Mouse (Mus musculus): ENCODE measurements around the gene Tent2.

- TF ChIP-seq CTCF (IDR thresholded peaks at IDR 0.05; ENCODE audit: low read depth) (no peak), EP300 (IDR thresholded peaks at IDR 0.05; ENCODE audit: low read depth) (no peak)
Measured at GRCm38 (mm10) chr13:93231016-93231415, 38.8 kb upstream of the Tent2 start.

Data from liver, embryonic 14.5 days (tissue).